Mouse (Mus musculus) heart, adult 2 months (tissue): Measurements from ENCODE around the gene Rreb1. TPM values are rescaled to one million over a fixed set of nuclear protein-coding genes. Genes with fewer than 3 reads are reported as not detected.

Experiments used
- DNase-seq, 2 experiments: peaks; one replicate each; pipeline ENCODE4 v3.0.0; 2021
- H3K27ac ChIP-seq: fragments of 200-600 bp; 2 replicates; pipeline ENCODE4 v1.8.1; 2022
- H3K27me3 ChIP-seq: fragments of 200-500 bp; 2 replicates; pipeline ENCODE4 v1.6.1; 2012; ENCODE audit warnings: mild to moderate bottlenecking, low read length, inconsistent platforms, mixed read lengths; ENCODE audit not compliant: control insufficient read depth, insufficient read depth
- H3K36me3 ChIP-seq: fragments of 200-500 bp; 2 replicates; pipeline ENCODE4 v1.6.1; 2012; ENCODE audit warnings: low read length, inconsistent platforms; ENCODE audit not compliant: control insufficient read depth, insufficient read depth
- H3K4me1 ChIP-seq: fragments of 200-500 bp; 2 replicates; pipeline ENCODE4 v1.6.1; 2011; ENCODE audit warnings: low read length; ENCODE audit not compliant: control insufficient read depth, insufficient read depth
- H3K4me3 ChIP-seq: fragments of 200-600 bp; 2 replicates; pipeline ENCODE4 v1.8.1; 2022
- H3K79me2 ChIP-seq: fragments of 200-500 bp; replicated peaks from 2 replicates; pipeline ENCODE4 v1.6.1; 2012; ENCODE audit warnings: mild to moderate bottlenecking, inconsistent platforms, low read length, moderate library complexity, mixed read lengths; ENCODE audit not compliant: control insufficient read depth, insufficient read depth
- H3K9ac ChIP-seq: fragments of 200-500 bp; 2 replicates; pipeline ENCODE4 v1.6.1; 2012; ENCODE audit warnings: low read depth, mild to moderate bottlenecking, control low read depth, inconsistent platforms, low read length, mixed read lengths
- CTCF ChIP-seq: fragments of 200-600 bp; IDR thresholded peaks from 2 replicates; pipeline ENCODE4 v1.8.1; 2022; ENCODE audit warnings: antibody characterized with exemption, mild to moderate bottlenecking, moderate library complexity
- EP300 ChIP-seq: fragments of 200-500 bp; IDR thresholded peaks from 2 replicates; pipeline ENCODE4 v1.6.1; 2011; ENCODE audit warnings: low read depth, low read length, control low read depth; ENCODE audit not compliant: insufficient read depth
- POLR2A ChIP-seq: fragments of 200-500 bp; IDR thresholded peaks from 2 replicates; pipeline ENCODE4 v1.6.1; 2011; ENCODE audit warnings: mild to moderate bottlenecking, low read depth, low read length, control low read depth; ENCODE audit not compliant: insufficient read depth
- WGBS: fragments of 180-500 bp; shearing (Covaris S2); methylation state at CpG from one replicate; pipeline ENCODE4 v1.1.7; 2018; 5-methylcytosine and 5-hydroxymethylcytosine counted together
- intact Hi-C: fragments of 180-260 bp; cut with DNase I; formaldehyde crosslinking; loops from one replicate; pipeline ENCODE4 v1.15.1; 2025
- polyA plus RNA-seq: library from polyadenylated mRNA; depleted of rRNA; stranded (reverse); fragments of >200 nt; gene quantifications from 2 replicates; pipeline ENCODE4 v1.2.3, GENCODE M21; 2012
- total RNA-seq, 2 experiments: library from RNA; stranded (reverse); gene quantifications; 2 replicates each; pipeline ENCODE4 v1.2.3; 2021

The Rreb1 gene
- total and polyA plus RNA-seq, 3 experiments, result 12.8 to 57.5 (median 34.3) TPM

DNA sequence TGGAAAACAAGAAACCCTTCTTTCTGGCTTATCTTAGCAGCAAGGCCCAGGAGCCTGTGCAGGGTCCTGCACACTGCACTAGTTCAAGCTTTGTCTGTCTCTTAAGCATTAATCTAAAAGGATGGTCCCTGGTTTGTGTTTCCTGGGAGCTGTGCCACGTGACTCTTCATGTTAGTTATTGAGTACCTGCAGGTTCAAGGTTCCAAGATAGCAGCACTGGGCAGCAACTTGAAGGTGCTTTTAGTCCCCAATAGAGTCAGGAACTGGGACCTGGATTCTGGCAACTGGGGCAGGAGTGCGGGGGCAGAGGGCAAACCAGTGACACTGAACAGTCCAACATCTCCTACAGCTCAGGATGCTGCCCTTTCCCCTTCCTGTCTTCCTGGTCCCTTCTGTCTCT lies 162.0 kb downstream of the Rreb1 start:
- H3K27me3 ChIP-seq, result no peaks in the 10 kb centered on the region
- H3K36me3 ChIP-seq, result peaks cover 15% of the 10 kb centered on the region
- 74% methylated on average over 2 of the region's 2 CpGs for WGBS
- no peaks in the 10 kb centered on the region for H3K79me2 ChIP-seq
- no peak overlapping the region for H3K9ac ChIP-seq
- peaks cover 9% of the 10 kb centered on the region for H3K4me1 ChIP-seq
- no peak for TF ChIP-seq EP300
- no peak for TF ChIP-seq POLR2A
- no peak for TF ChIP-seq CTCF
- no peak for DNase-seq
- H3K4me3 ChIP-seq, result no peak overlapping the region
- H3K27ac ChIP-seq, result peak overlapping the region; percentile 60; the same call in 1 of the 2 replicates
- intact Hi-C loops, result loop anchor here (5.0 kb wide), 3 partner anchors 398 to 488 kb away; no protein-coding TSS in a partner anchor

GRCm38 (mm10) chr13:37940649-37941048 lies 162.4 kb downstream of the Rreb1 start:
- no peak overlapping the region for H3K4me3 ChIP-seq
- WGBS, result 36% methylated on average over 5 of the region's 5 CpGs
- no peak overlapping the region for H3K9ac ChIP-seq
- peaks cover 9% of the 10 kb centered on the region for H3K4me1 ChIP-seq
- TF ChIP-seq EP300, result no peak
- no peaks in the 10 kb centered on the region for H3K79me2 ChIP-seq
- peaks cover 11% of the 10 kb centered on the region for H3K36me3 ChIP-seq
- DNase-seq, result no peak
- intact Hi-C loops, result loop anchor here (5.0 kb wide), 3 partner anchors 398 to 488 kb away; no protein-coding TSS in a partner anchor
- H3K27ac ChIP-seq, result peak overlapping the region; percentile 60
- no peaks in the 10 kb centered on the region for H3K27me3 ChIP-seq

DNA sequence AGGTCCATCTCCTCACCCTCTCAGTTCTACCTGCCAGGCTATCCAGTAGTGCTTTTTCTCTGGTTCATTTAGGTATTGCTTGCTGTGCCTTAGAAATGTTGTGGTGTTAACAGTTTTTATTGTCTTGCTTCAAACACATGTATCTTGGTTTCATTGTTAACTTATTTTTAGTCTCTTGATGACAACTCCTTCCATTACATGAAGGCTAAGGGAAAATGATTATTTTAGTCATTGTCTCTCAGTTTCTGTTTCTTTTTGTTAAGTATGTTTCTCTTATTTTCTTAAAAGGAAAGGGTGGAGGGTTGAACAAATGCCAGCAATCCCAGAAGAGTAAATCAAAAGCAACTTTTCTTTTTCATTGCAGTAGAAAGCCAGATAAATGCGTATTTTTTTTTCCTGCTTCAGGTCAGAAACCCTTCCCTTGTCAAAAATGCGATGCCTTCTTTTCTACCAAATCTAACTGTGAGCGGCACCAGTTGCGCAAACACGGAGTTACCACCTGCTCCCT lies 163.0 kb downstream of the Rreb1 start:
- WGBS, result 61% methylated on average over 5 of the region's 5 CpGs
- no peaks in the 10 kb centered on the region for H3K27me3 ChIP-seq
- H3K36me3 ChIP-seq, result peaks cover 11% of the 10 kb centered on the region
- H3K79me2 ChIP-seq, result no peaks in the 10 kb centered on the region
- H3K4me1 ChIP-seq, result peaks cover 9% of the 10 kb centered on the region
- H3K9ac ChIP-seq, result no peak overlapping the region
- DNase-seq, result no peak
- intact Hi-C loops, result loop anchor here (5.0 kb wide), 3 partner anchors 399 to 489 kb away; no protein-coding TSS in a partner anchor
- TF ChIP-seq CTCF (no peak), POLR2A (no peak), EP300 (no peak)
- peak overlapping the region; percentile 51; the same call in 1 of the 2 replicates for H3K27ac ChIP-seq
- H3K4me3 ChIP-seq, result no peak overlapping the region

DNA sequence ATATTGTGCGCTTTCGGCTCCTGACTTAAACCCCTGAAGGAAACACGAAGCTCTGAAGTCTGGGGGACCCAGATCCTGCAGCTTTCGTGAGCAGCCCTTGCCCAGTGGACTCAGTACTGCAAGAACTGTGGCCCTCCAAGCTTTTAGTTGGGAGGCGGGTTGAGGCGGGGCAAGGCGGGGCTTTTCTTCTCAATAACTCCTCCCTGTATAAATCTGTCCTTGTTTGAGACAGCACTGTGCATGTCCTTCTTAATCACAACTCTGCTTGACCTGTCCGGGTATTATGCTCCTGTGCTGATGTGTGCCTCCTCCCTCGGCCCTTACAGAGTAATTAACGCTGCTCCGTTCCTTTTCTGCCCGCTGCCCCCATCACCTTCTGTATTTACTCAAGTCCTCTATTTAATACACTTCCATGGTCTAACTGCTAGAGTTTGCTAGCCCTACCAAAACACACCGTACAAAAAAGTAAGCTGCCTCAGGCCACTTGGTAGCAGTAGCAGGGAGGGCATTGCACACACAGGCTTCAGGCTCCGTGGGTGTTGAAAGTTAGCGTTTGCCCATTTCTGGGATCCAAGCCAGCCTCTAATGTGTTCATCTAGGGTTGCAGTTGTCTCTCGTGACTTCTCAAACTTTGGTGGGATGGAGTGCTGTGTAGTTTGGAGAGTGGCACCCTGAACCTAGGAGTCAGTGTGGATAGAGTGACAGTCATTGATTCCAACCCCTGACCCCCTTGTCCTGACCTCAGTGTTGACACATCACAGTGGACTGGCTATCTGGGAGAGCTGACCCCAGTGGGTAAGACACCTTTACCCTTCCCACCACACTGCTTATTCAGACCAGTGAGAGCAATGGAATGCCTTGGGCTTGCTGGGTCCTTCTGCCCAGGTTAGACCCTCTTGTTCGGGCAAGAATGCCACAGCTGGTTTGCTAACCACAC lies 164.0 kb downstream of the Rreb1 start:
- no peak for DNase-seq
- no peaks in the 10 kb centered on the region for H3K79me2 ChIP-seq
- no peak overlapping the region for H3K9ac ChIP-seq
- intact Hi-C loops, result loop anchor here (5.0 kb wide), 3 partner anchors 400 to 490 kb away; no protein-coding TSS in a partner anchor
- WGBS, result 70% methylated on average over 17 of the region's 17 CpGs
- peak overlapping the region; percentile 51 for H3K27ac ChIP-seq
- H3K36me3 ChIP-seq, result peaks cover 11% of the 10 kb centered on the region
- no peak overlapping the region for H3K4me3 ChIP-seq
- no peak for TF ChIP-seq CTCF
- no peaks in the 10 kb centered on the region for H3K27me3 ChIP-seq
- peaks cover 9% of the 10 kb centered on the region for H3K4me1 ChIP-seq

- Histone ChIP-seq H3K9ac (no peak overlapping the region), H3K4me1 (peaks cover 9% of the 10 kb centered on the region), H3K4me3 (no peak overlapping the region), H3K27me3 (no peaks in the 10 kb centered on the region), H3K36me3 (peaks cover 11% of the 10 kb centered on the region), H3K27ac (no peak overlapping the region; the same call in 1 of the 2 replicates), H3K79me2 (no peaks in the 10 kb centered on the region)
- TF ChIP-seq POLR2A (no peak), CTCF (no peak), EP300 (no peak)
- WGBS, result 83% methylated on average over 4 of the region's 4 CpGs
- intact Hi-C loops, result loop anchor here (5.0 kb wide), 3 partner anchors 401 to 491 kb away; no protein-coding TSS in a partner anchor
- no peak for DNase-seq
Measured at GRCm38 (mm10) chr13:37942887-37943331, 164.7 kb downstream of the Rreb1 start.

DNA sequence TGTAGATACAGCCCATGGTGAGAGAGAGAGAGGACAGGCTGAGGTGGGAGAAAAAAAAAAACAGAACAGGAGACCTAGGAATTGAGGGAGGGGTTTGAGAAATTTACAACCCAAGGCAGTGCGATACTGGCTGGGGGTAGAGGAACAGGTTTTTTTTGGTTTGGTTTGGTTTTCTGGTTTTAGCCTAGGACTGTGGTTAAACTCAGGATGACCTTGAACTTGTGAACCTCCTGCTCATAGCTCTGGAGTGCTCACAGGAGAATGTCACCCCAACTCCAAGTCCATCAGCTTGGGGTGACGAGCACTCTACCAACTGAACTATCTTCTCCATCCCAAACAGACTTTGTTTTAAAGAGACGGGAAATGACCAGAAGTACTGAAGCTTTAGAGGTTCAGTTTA lies 165.3 kb downstream of the Rreb1 start:
- Histone ChIP-seq H3K36me3 (peaks cover 11% of the 10 kb centered on the region), H3K9ac (no peak overlapping the region), H3K27me3 (no peaks in the 10 kb centered on the region), H3K4me1 (peaks cover 9% of the 10 kb centered on the region), H3K4me3 (no peak overlapping the region), H3K79me2 (no peaks in the 10 kb centered on the region), H3K27ac (no peak overlapping the region; the same call in 1 of the 2 replicates)
- TF ChIP-seq EP300 (no peak), CTCF (no peak), POLR2A (no peak)
- intact Hi-C loops, result loop anchor here (5.0 kb wide), 3 partner anchors 401 to 491 kb away; no protein-coding TSS in a partner anchor
- no peak for DNase-seq
- 89% methylated on average over 3 of the region's 3 CpGs for WGBS
